Mouse (Mus musculus): ENCODE results near the gene Msln.

DNA sequence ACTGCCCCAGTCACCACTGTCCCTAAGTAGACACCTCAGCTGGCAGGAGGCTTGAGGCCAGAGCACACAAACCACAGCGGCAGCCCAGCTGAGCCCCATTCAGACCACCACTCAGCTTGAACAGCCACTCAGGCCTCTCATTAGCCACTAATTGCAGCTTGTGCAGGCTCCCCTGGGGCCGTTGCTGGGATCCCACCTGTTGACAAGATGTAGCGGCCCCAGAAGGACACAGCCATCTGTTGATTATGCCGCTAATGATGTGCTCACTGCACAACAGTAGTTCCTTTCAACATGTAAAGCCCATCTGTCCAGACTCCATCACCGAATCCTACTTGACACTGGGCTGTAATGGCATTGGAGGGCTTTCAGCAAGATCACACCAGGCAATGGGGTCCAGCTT is 11.7 kb upstream of the Msln start:
- TF ChIP-seq CTCF (IDR thresholded peaks at IDR 0.05; ENCODE audit: extremely low read depth, insufficient read depth, insufficient read length, insufficient replicate concordance) (no peak), POLR2A (IDR thresholded peaks at IDR 0.05; ENCODE audit: low read depth, low read length) (no peak)
